10 mouse cellular contexts compared by ENCODE assay signal in the genomic region with DNA sequence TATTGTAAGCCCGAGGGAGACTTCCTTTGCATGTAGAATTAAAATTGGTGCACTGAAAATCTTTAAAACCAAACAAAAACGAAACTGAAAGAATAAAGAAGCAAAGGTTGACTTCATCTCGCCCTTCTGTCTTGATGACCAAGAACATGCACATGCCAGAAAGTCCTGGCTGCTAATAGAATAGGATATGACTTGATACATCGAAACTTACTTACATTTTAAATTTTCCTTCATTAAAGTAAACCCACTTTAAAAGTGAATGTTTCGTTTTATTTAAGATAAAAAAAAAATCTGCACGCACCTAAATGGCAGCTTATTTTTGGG. TPM values are rescaled to one million over a fixed set of nuclear protein-coding genes. Genes with fewer than 3 reads are reported as not detected.
DNase-seq lines count a peak whose midpoint lies in the region; ATAC-seq and TF ChIP-seq lines count a peak whose summit lies in the region.
"Had no signal": no experiment of that assay in that cellular context is flagged by ENCODE, and none has a peak within 500 bp of the region (broad histone marks: within the 10 kb centered on the region; RNA-seq: fewer than 3 reads in every experiment).

No protein-coding gene starts in this region.

- 5% methylated on average over 6 of the region's 6 CpGs for WGBS in kidney, embryonic 16.5 days
- 6% methylated on average over 6 of the region's 6 CpGs for WGBS in embryonic facial prominence, embryonic 15.5 days
- WGBS in intestine, postnatal 0 days = 17% methylated on average over 6 of the region's 6 CpGs
- WGBS in midbrain, postnatal 0 days = 9% methylated on average over 6 of the region's 6 CpGs

- peak overlapping the region; percentile 35 for H3K4me3 ChIP-seq in kidney, embryonic 16.5 days (ENCODE audit: low read length)
- peak overlapping the region; percentile 37 for H3K4me3 ChIP-seq in embryonic facial prominence, embryonic 15.5 days (replicated peaks)
- peak overlapping the region; percentile 37 for H3K4me3 ChIP-seq in intestine, postnatal 0 days (ENCODE audit: low read depth, low read length)
- peak overlapping the region; percentile 31 for H3K4me3 ChIP-seq in midbrain, postnatal 0 days (ENCODE audit: low read depth, low read length)

- no peak overlapping the region for H3K9ac ChIP-seq in kidney, embryonic 16.5 days (replicated peaks; ENCODE audit: low read length)
- no peak overlapping the region for H3K9ac ChIP-seq in embryonic facial prominence, embryonic 15.5 days
- no peak overlapping the region for H3K9ac ChIP-seq in intestine, postnatal 0 days (ENCODE audit: low read depth, low read length)
- H3K9ac ChIP-seq in midbrain, postnatal 0 days (replicated peaks; ENCODE audit: low read length, poor library complexity, severe bottlenecking) = 0 out of 2 replicates have a peak overlapping the region, but pooled peaks have one; percentile 50

- H3K36me3 ChIP-seq in kidney, embryonic 16.5 days (ENCODE audit: insufficient read depth, low read length) = no peaks in the 10 kb centered on the region
- no peaks in the 10 kb centered on the region for H3K36me3 ChIP-seq in embryonic facial prominence, embryonic 15.5 days
- H3K36me3 ChIP-seq in intestine, postnatal 0 days (ENCODE audit: control insufficient read depth, insufficient read depth) = no peaks in the 10 kb centered on the region
- H3K36me3 ChIP-seq in midbrain, postnatal 0 days (ENCODE audit: insufficient read depth, low read length) = no peaks in the 10 kb centered on the region

- no peak overlapping the region for H3K27ac ChIP-seq in kidney, embryonic 16.5 days (ENCODE audit: low read length)
- H3K27ac ChIP-seq in embryonic facial prominence, embryonic 15.5 days (replicated peaks) = no peak overlapping the region
- no peak overlapping the region for H3K27ac ChIP-seq in intestine, postnatal 0 days (ENCODE audit: low read depth, low read length)
- no peak overlapping the region for H3K27ac ChIP-seq in midbrain, postnatal 0 days (ENCODE audit: low read depth, low read length)

- H3K4me2 ChIP-seq in kidney, embryonic 16.5 days (replicated peaks; ENCODE audit: low read depth, low read length) = peak overlapping the region; percentile 44
- H3K4me2 ChIP-seq in embryonic facial prominence, embryonic 15.5 days (replicated peaks) = peak overlapping the region; percentile 52
- H3K4me2 ChIP-seq in intestine, postnatal 0 days (replicated peaks; ENCODE audit: low read depth) = peak overlapping the region; percentile 65
- peak overlapping the region; percentile 73 for H3K4me2 ChIP-seq in midbrain, postnatal 0 days (ENCODE audit: low read depth, low read length, poor library complexity, severe bottlenecking)

- ATAC-seq in kidney, embryonic 16.5 days (ENCODE audit: low FRiP score, low TSS enrichment) = no peak
- ATAC-seq in embryonic facial prominence, embryonic 15.5 days (ENCODE audit: insufficient number of reproducible peaks, low FRiP score, low TSS enrichment, low read depth) = no peak
- ATAC-seq in intestine, postnatal 0 days = no peak
- no peak for ATAC-seq in midbrain, postnatal 0 days (ENCODE audit: low FRiP score)
- ATAC-seq in granulocyte monocyte progenitor cell, adult 5-6 weeks (replicated peaks; ENCODE audit: poor library complexity, severe bottlenecking) = no peak
- ATAC-seq: Patski had no signal

- peaks cover 18% of the 10 kb centered on the region for H3K4me1 ChIP-seq in kidney, embryonic 16.5 days (ENCODE audit: insufficient read depth, low read length)
- peaks cover 38% of the 10 kb centered on the region for H3K4me1 ChIP-seq in embryonic facial prominence, embryonic 15.5 days
- H3K4me1 ChIP-seq in intestine, postnatal 0 days (replicated peaks; ENCODE audit: control insufficient read depth, insufficient read depth, low read length) = no peaks in the 10 kb centered on the region; the same call in 1 of the 2 replicates
- peaks cover 2% of the 10 kb centered on the region; the same call in 1 of the 2 replicates for H3K4me1 ChIP-seq in midbrain, postnatal 0 days (ENCODE audit: insufficient read depth, low read length)

- DNase-seq in kidney, postnatal 4 days = no peak
- DNase-seq in midbrain, postnatal 0 days (ENCODE audit: low spot score) = no peak
- no peak for DNase-seq in thymus, postnatal 25 days
- no peak for DNase-seq in adrenal gland, adult 18-20 months (ENCODE audit: low spot score in 2 of 2)
- DNase-seq: cerebellum, adult 8-10 months had no signal

- TF ChIP-seq CTCF in intestine, postnatal 0 days (IDR thresholded peaks at IDR 0.05; ENCODE audit: low read depth) = no peak
- TF ChIP-seq CTCF in midbrain, postnatal 0 days (IDR thresholded peaks at IDR 0.05) = no peak

- no peaks in the 10 kb centered on the region for H3K9me3 ChIP-seq in kidney, embryonic 16.5 days (ENCODE audit: low read length)
- H3K9me3 ChIP-seq in embryonic facial prominence, embryonic 15.5 days (replicated peaks) = no peaks in the 10 kb centered on the region
- no peaks in the 10 kb centered on the region for H3K9me3 ChIP-seq in intestine, postnatal 0 days (ENCODE audit: control insufficient read depth)
- H3K9me3 ChIP-seq in midbrain, postnatal 0 days (ENCODE audit: low read length) = no peaks in the 10 kb centered on the region

- H3K27me3 ChIP-seq in kidney, embryonic 16.5 days (ENCODE audit: insufficient read depth, low read length) = peaks cover 94% of the 10 kb centered on the region
- peaks cover 84% of the 10 kb centered on the region for H3K27me3 ChIP-seq in embryonic facial prominence, embryonic 15.5 days
- H3K27me3 ChIP-seq in intestine, postnatal 0 days (replicated peaks; ENCODE audit: control insufficient read depth, insufficient read depth, low read length) = peaks cover 91% of the 10 kb centered on the region
- peaks cover 12% of the 10 kb centered on the region for H3K27me3 ChIP-seq in midbrain, postnatal 0 days (ENCODE audit: insufficient read depth, low read length)
- H3K27me3 ChIP-seq: Patski had no signal

RNA-seq across cellular contexts. Expression of gene Irx2, which starts 3.8 kb away (rescaled TPM):
- 4.4 and 6.7 TPM in 2 replicates for polyA plus RNA-seq in kidney, embryonic 16.5 days (2015; fragmentation: Nextera tagmentation; extraction: Ambion mirVana)
- polyA plus RNA-seq in embryonic facial prominence, embryonic 15.5 days (2015; fragmentation: Nextera tagmentation; extraction: Ambion mirVana) = 35.2 and 37.1 TPM in 2 replicates
- 0.14 TPM in 1 of 2 replicates, not detected in the other for polyA plus RNA-seq in intestine, postnatal 0 days (2015; fragmentation: Nextera tagmentation; extraction: Ambion mirVana)
- total RNA-seq in midbrain, postnatal 0 days (2014; rRNA removed) = 68.5 and 76.4 TPM in 2 replicates
- polyA plus RNA-seq in midbrain, postnatal 0 days (2015; fragmentation: Nextera tagmentation; extraction: Ambion mirVana) = 21.2 and 26.5 TPM in 2 replicates
- not detected in 2 replicates for total RNA-seq in granulocyte monocyte progenitor cell, adult 5-6 weeks (2014; fragmentation: Nextera tagmentation)
- not detected in 2 replicates for total RNA-seq in granulocyte monocyte progenitor cell, adult 5-6 weeks (2017)
- total RNA-seq in adrenal gland, adult 18-20 months (2021) = under 1 TPM; 0.27 to 0.32 TPM
